Mouse (Mus musculus): ENCODE results near the gene Zfp648. TPM values are rescaled to one million over a fixed set of nuclear protein-coding genes. Genes with fewer than 3 reads are reported as not detected.

Gene Zfp648
- total and polyA plus RNA-seq, 2 experiments from 2014 or later: 0.75 TPM; not detected in 1

GRCm38 (mm10) chr1:154203386-154203785 lies 2.4 kb downstream of the Zfp648 start:
- H3K27me3 ChIP-seq (ENCODE audit: insufficient read depth, low read length): peaks cover 8% of the 10 kb centered on the region
- TF ChIP-seq CTCF (IDR thresholded peaks at IDR 0.05): no peak
- no peaks in the 10 kb centered on the region for H3K9me3 ChIP-seq (ENCODE audit: low read length)
- no peak overlapping the region for H3K27ac ChIP-seq (ENCODE audit: low read depth, low read length)
- peaks cover 3% of the 10 kb centered on the region; the same call in 1 of the 2 replicates for H3K4me1 ChIP-seq (ENCODE audit: insufficient read depth, low read length)
- H3K4me3 ChIP-seq (ENCODE audit: low read depth, low read length): no peak overlapping the region
- WGBS: 92% methylated on average over 5 of the region's 5 CpGs
- no peaks in the 10 kb centered on the region for H3K36me3 ChIP-seq (ENCODE audit: insufficient read depth, low read length)
- H3K9ac ChIP-seq (replicated peaks; ENCODE audit: low read length, poor library complexity, severe bottlenecking): no peak overlapping the region
- DNase-seq (ENCODE audit: low spot score) (no peak), ATAC-seq (ENCODE audit: low FRiP score) (no peak)
- no peak overlapping the region for H3K4me2 ChIP-seq (ENCODE audit: low read depth, low read length, poor library complexity, severe bottlenecking)

GRCm38 (mm10) chr1:154204652-154205573 lies 3.9 kb downstream of the Zfp648 start:
- H3K9me3 ChIP-seq (ENCODE audit: low read length): no peaks in the 10 kb centered on the region
- peak overlapping the region; percentile 61 for H3K4me2 ChIP-seq (ENCODE audit: low read depth, low read length, poor library complexity, severe bottlenecking)
- no peak overlapping the region for H3K27ac ChIP-seq (ENCODE audit: low read depth, low read length)
- peak; percentile 46 for TF ChIP-seq CTCF (IDR thresholded peaks at IDR 0.05)
- peaks cover 3% of the 10 kb centered on the region; the same call in 1 of the 2 replicates for H3K4me1 ChIP-seq (ENCODE audit: insufficient read depth, low read length)
- ATAC-seq (ENCODE audit: low FRiP score) (peak; percentile 53; the same call in 1 of the 2 replicates), DNase-seq (ENCODE audit: low spot score) (no peak)
- H3K9ac ChIP-seq (replicated peaks; ENCODE audit: low read length, poor library complexity, severe bottlenecking): peak overlapping the region; percentile 51; the same call in 1 of the 2 replicates
- WGBS: 10% methylated on average over 66 of the region's 66 CpGs
- peaks cover 8% of the 10 kb centered on the region for H3K27me3 ChIP-seq (ENCODE audit: insufficient read depth, low read length)
- no peaks in the 10 kb centered on the region for H3K36me3 ChIP-seq (ENCODE audit: insufficient read depth, low read length)
- peak overlapping the region; percentile 31 for H3K4me3 ChIP-seq (ENCODE audit: low read depth, low read length)

- H3K4me3 ChIP-seq (ENCODE audit: low read depth, low read length): no peak overlapping the region
- no peaks in the 10 kb centered on the region for H3K27me3 ChIP-seq (ENCODE audit: insufficient read depth, low read length)
- no peaks in the 10 kb centered on the region for H3K36me3 ChIP-seq (ENCODE audit: insufficient read depth, low read length)
- WGBS: 86% methylated on average over 2 of the region's 2 CpGs
- DNase-seq (ENCODE audit: low spot score) (no peak), ATAC-seq (ENCODE audit: low FRiP score) (no peak)
- H3K9me3 ChIP-seq (ENCODE audit: low read length): no peaks in the 10 kb centered on the region
- TF ChIP-seq CTCF (IDR thresholded peaks at IDR 0.05): no peak
- H3K4me2 ChIP-seq (ENCODE audit: low read depth, low read length, poor library complexity, severe bottlenecking): no peak overlapping the region
- H3K27ac ChIP-seq (ENCODE audit: low read depth, low read length): no peak overlapping the region
- no peaks in the 10 kb centered on the region for H3K4me1 ChIP-seq (ENCODE audit: insufficient read depth, low read length)
- no peak overlapping the region for H3K9ac ChIP-seq (replicated peaks; ENCODE audit: low read length, poor library complexity, severe bottlenecking)
Measured at GRCm38 (mm10) chr1:154219991-154220390, 19.0 kb downstream of the Zfp648 start.

- no peak for TF ChIP-seq CTCF (IDR thresholded peaks at IDR 0.05)
- H3K27ac ChIP-seq (ENCODE audit: low read depth, low read length): no peak overlapping the region
- no peak overlapping the region for H3K4me3 ChIP-seq (ENCODE audit: low read depth, low read length)
- H3K4me2 ChIP-seq (ENCODE audit: low read depth, low read length, poor library complexity, severe bottlenecking): no peak overlapping the region
- 92% methylated on average over 3 of the region's 3 CpGs for WGBS
- ATAC-seq (ENCODE audit: low FRiP score) (no peak), DNase-seq (ENCODE audit: low spot score) (no peak)
- no peaks in the 10 kb centered on the region for H3K4me1 ChIP-seq (ENCODE audit: insufficient read depth, low read length)
- no peaks in the 10 kb centered on the region for H3K9me3 ChIP-seq (ENCODE audit: low read length)
- H3K27me3 ChIP-seq (ENCODE audit: insufficient read depth, low read length): no peaks in the 10 kb centered on the region
- no peak overlapping the region for H3K9ac ChIP-seq (replicated peaks; ENCODE audit: low read length, poor library complexity, severe bottlenecking)
- no peaks in the 10 kb centered on the region for H3K36me3 ChIP-seq (ENCODE audit: insufficient read depth, low read length)
Measured at GRCm38 (mm10) chr1:154220566-154220965, 19.6 kb downstream of the Zfp648 start.

- WGBS: 0% methylated on average over 1 of the region's 1 CpGs
- H3K4me2 ChIP-seq (ENCODE audit: low read depth, low read length, poor library complexity, severe bottlenecking): no peak overlapping the region
- peak; percentile 77 for DNase-seq (ENCODE audit: low spot score)
- H3K36me3 ChIP-seq (ENCODE audit: insufficient read depth, low read length): no peaks in the 10 kb centered on the region
- H3K9me3 ChIP-seq (ENCODE audit: low read length): no peaks in the 10 kb centered on the region
- ATAC-seq (ENCODE audit: low FRiP score): peak; percentile 83
- no peak overlapping the region for H3K4me3 ChIP-seq (ENCODE audit: low read depth, low read length)
- H3K27me3 ChIP-seq (ENCODE audit: insufficient read depth, low read length): no peaks in the 10 kb centered on the region
- peak; percentile 77 for TF ChIP-seq CTCF (IDR thresholded peaks at IDR 0.05)
- H3K4me1 ChIP-seq (ENCODE audit: insufficient read depth, low read length): no peaks in the 10 kb centered on the region
- H3K9ac ChIP-seq (replicated peaks; ENCODE audit: low read length, poor library complexity, severe bottlenecking): no peak overlapping the region
- H3K27ac ChIP-seq (ENCODE audit: low read depth, low read length): no peak overlapping the region
Measured at GRCm38 (mm10) chr1:154223807-154224207, 22.8 kb downstream of the Zfp648 start.

- H3K4me3 ChIP-seq (ENCODE audit: low read depth, low read length): no peak overlapping the region
- H3K4me1 ChIP-seq (ENCODE audit: insufficient read depth, low read length): no peaks in the 10 kb centered on the region
- H3K36me3 ChIP-seq (ENCODE audit: insufficient read depth, low read length): no peaks in the 10 kb centered on the region
- TF ChIP-seq CTCF (IDR thresholded peaks at IDR 0.05): no peak
- H3K27me3 ChIP-seq (ENCODE audit: insufficient read depth, low read length): no peaks in the 10 kb centered on the region
- 79% methylated on average over 4 of the region's 4 CpGs for WGBS
- H3K27ac ChIP-seq (ENCODE audit: low read depth, low read length): no peak overlapping the region
- no peak overlapping the region for H3K9ac ChIP-seq (replicated peaks; ENCODE audit: low read length, poor library complexity, severe bottlenecking)
- no peaks in the 10 kb centered on the region for H3K9me3 ChIP-seq (ENCODE audit: low read length)
- DNase-seq (ENCODE audit: low spot score) (no peak), ATAC-seq (ENCODE audit: low FRiP score) (no peak)
- H3K4me2 ChIP-seq (ENCODE audit: low read depth, low read length, poor library complexity, severe bottlenecking): no peak overlapping the region
Measured at GRCm38 (mm10) chr1:154232594-154232993, 31.6 kb downstream of the Zfp648 start.
